Mouse (Mus musculus) megakaryocyte, embryonic 14.5 days (primary cell): Measurements from ENCODE around the gene Msl2. TPM values are rescaled to one million over a fixed set of nuclear protein-coding genes. Genes with fewer than 3 reads are reported as not detected.
A peak's percentile ranks its signal among the peaks of the same experiment; 100 is the strongest.

Source experiments
- H3K27me3 ChIP-seq: replicated peaks from 2 replicates; pipeline ENCODE3; 2012; ENCODE audit warnings: inconsistent platforms
- H3K36me3 ChIP-seq: replicated peaks from 2 replicates; pipeline ENCODE3; 2012; ENCODE audit warnings: low read length, inconsistent platforms, mixed read lengths
- H3K4me1 ChIP-seq: 2 replicates; pipeline ENCODE4 v1.6.1; 2012; ENCODE audit warnings: inconsistent platforms
- H3K4me3 ChIP-seq: replicated peaks from 2 replicates; pipeline ENCODE3; 2012; ENCODE audit warnings: moderate library complexity, mild to moderate bottlenecking, inconsistent platforms
- H3K9me3 ChIP-seq: 2 replicates; pipeline ENCODE4 v1.6.1; 2012; ENCODE audit warnings: inconsistent platforms
- FLI1 ChIP-seq: IDR thresholded peaks from 2 replicates; pipeline ENCODE4 v1.6.1; 2012; ENCODE audit warnings: low read length, inconsistent platforms, mixed read lengths
- GATA1 ChIP-seq: IDR thresholded peaks from 3 replicates; pipeline ENCODE4 v1.6.1; 2012; ENCODE audit warnings: mixed read lengths, low read length, inconsistent platforms, borderline replicate concordance
- polyA plus RNA-seq: library from polyadenylated mRNA; stranded (reverse); fragments of >175 nt; gene quantifications from 2 replicates; pipeline ENCODE4 v1.2.3, GENCODE M21; 2012; ENCODE audit warnings: low replicate concordance; ENCODE audit not compliant: insufficient read depth

Gene Msl2
- polyA plus RNA-seq, 1 experiment = 4.8 TPM

- TF ChIP-seq GATA1 (no peak), FLI1 (no peak)
- H3K4me1 ChIP-seq = peaks cover 15% of the 10 kb centered on the region
- H3K27me3 ChIP-seq = no peaks in the 10 kb centered on the region
- peaks cover 7% of the 10 kb centered on the region for H3K36me3 ChIP-seq
- H3K9me3 ChIP-seq = 0 out of 2 replicates have a peak, but pooled peaks cover 6% of the 10 kb centered on the region
- H3K4me3 ChIP-seq = peak overlapping the region; percentile 98
Observed at GRCm38 (mm10) chr9:101073041-101073986, 587 bp upstream of the Msl2 start.

GRCm38 (mm10) chr9:101074332-101075021 lies 576 bp downstream of the Msl2 start:
- Histone ChIP-seq H3K36me3 (peaks cover 18% of the 10 kb centered on the region), H3K9me3 (0 out of 2 replicates have a peak, but pooled peaks cover 6% of the 10 kb centered on the region), H3K4me3 (peak overlapping the region; percentile 98), H3K27me3 (no peaks in the 10 kb centered on the region), H3K4me1 (peaks cover 26% of the 10 kb centered on the region)
- no peak for TF ChIP-seq FLI1
- TF ChIP-seq GATA1 = no peak

GRCm38 (mm10) chr9:101075091-101075581 lies 1.2 kb downstream of the Msl2 start:
- TF ChIP-seq FLI1 (no peak), GATA1 (no peak)
- Histone ChIP-seq H3K4me1 (peaks cover 33% of the 10 kb centered on the region), H3K4me3 (peak overlapping the region; percentile 98)

GRCm38 (mm10) chr9:101075694-101076093 lies 1.8 kb downstream of the Msl2 start:
- no peaks in the 10 kb centered on the region for H3K27me3 ChIP-seq

More at GRCm38 (mm10) chr9:101075091-101075581, 1.2 kb downstream of the Msl2 start:
- Histone ChIP-seq H3K27me3 (no peaks in the 10 kb centered on the region), H3K9me3 (0 out of 2 replicates have a peak, but pooled peaks cover 1% of the 10 kb centered on the region), H3K36me3 (peaks cover 19% of the 10 kb centered on the region)

GRCm38 (mm10) chr9:101076095-101076875 lies 2.4 kb downstream of the Msl2 start:
- peaks cover 41% of the 10 kb centered on the region for H3K4me1 ChIP-seq
- TF ChIP-seq GATA1 = no peak
- no peak for TF ChIP-seq FLI1

More at GRCm38 (mm10) chr9:101075694-101076093, 1.8 kb downstream of the Msl2 start:
- Histone ChIP-seq H3K36me3 (peaks cover 22% of the 10 kb centered on the region), H3K9me3 (no peaks in the 10 kb centered on the region), H3K4me3 (peak overlapping the region; percentile 98), H3K4me1 (peaks cover 36% of the 10 kb centered on the region)
- TF ChIP-seq FLI1 (no peak), GATA1 (no peak)

GRCm38 (mm10) chr9:101077486-101077885 lies 3.6 kb downstream of the Msl2 start:
- peak overlapping the region; percentile 98 for H3K4me3 ChIP-seq
- TF ChIP-seq GATA1 (no peak), FLI1 (no peak)
- H3K4me1 ChIP-seq = peaks cover 44% of the 10 kb centered on the region
- no peaks in the 10 kb centered on the region for H3K27me3 ChIP-seq
- H3K9me3 ChIP-seq = no peaks in the 10 kb centered on the region
- peaks cover 27% of the 10 kb centered on the region for H3K36me3 ChIP-seq

More at GRCm38 (mm10) chr9:101076095-101076875, 2.4 kb downstream of the Msl2 start:
- H3K36me3 ChIP-seq = peaks cover 22% of the 10 kb centered on the region
- H3K4me3 ChIP-seq = peak overlapping the region; percentile 98
- H3K9me3 ChIP-seq = no peaks in the 10 kb centered on the region
- no peaks in the 10 kb centered on the region for H3K27me3 ChIP-seq

- TF ChIP-seq GATA1 (no peak), FLI1 (no peak)
- H3K9me3 ChIP-seq = no peaks in the 10 kb centered on the region
- H3K27me3 ChIP-seq = no peaks in the 10 kb centered on the region
- peak overlapping the region; percentile 89 for H3K4me3 ChIP-seq
- peaks cover 43% of the 10 kb centered on the region for H3K4me1 ChIP-seq
- peaks cover 28% of the 10 kb centered on the region for H3K36me3 ChIP-seq
Observed at GRCm38 (mm10) chr9:101078579-101078978, 4.7 kb downstream of the Msl2 start.

- H3K36me3 ChIP-seq = peaks cover 34% of the 10 kb centered on the region
- no peaks in the 10 kb centered on the region for H3K27me3 ChIP-seq
- TF ChIP-seq FLI1 = no peak
- no peak for TF ChIP-seq GATA1
- peaks cover 52% of the 10 kb centered on the region for H3K4me1 ChIP-seq
- peak overlapping the region; percentile 59 for H3K4me3 ChIP-seq
- H3K9me3 ChIP-seq = no peaks in the 10 kb centered on the region
Observed at GRCm38 (mm10) chr9:101080046-101080685, 6.3 kb downstream of the Msl2 start.

GRCm38 (mm10) chr9:101083728-101084127 lies 9.8 kb downstream of the Msl2 start:
- H3K4me3 ChIP-seq = no peak overlapping the region
- peaks cover 26% of the 10 kb centered on the region for H3K36me3 ChIP-seq
- TF ChIP-seq GATA1 = no peak
- TF ChIP-seq FLI1 = no peak
- peaks cover 41% of the 10 kb centered on the region for H3K4me1 ChIP-seq
- H3K9me3 ChIP-seq = no peaks in the 10 kb centered on the region
- no peaks in the 10 kb centered on the region for H3K27me3 ChIP-seq
